Mouse (Mus musculus): ENCODE data around the gene Slc6a9. TPM values are rescaled to one million over a fixed set of nuclear protein-coding genes. Genes with fewer than 3 reads are reported as not detected.

The Slc6a9 gene
- total RNA-seq, 4 experiments from 2014 or later = 6.3 to 12.0 (median 8.8) TPM

- DNase-seq (ENCODE audit: low spot score in 2 of 2) = no peak
Observed at GRCm38 (mm10) chr4:117840821-117841220, 6.5 kb downstream of the Slc6a9 start.

DNA sequence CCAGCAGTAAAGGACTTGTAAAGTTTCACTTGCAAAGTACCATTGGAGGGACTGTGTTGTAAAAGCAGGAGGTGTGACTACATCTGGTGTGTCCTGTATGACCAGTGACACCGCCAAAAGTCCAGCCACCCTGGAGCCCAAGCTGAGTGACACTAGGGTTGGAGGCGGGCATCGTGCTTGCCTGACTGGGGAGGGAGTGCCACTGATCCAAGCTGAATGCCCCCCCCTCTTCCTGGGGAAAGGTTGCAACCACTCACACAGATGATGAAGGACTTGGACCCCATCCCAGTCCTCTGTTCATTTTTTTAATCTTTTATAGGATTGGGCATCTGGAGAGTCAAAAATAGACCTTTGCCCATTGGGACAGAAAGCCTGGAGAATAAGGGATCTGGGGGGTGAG lies 7.3 kb downstream of the Slc6a9 start:
- no peak for DNase-seq (ENCODE audit: low spot score in 2 of 2)

- DNase-seq (ENCODE audit: low spot score in 2 of 2) = no peak
Observed at GRCm38 (mm10) chr4:117843101-117843500, 8.8 kb downstream of the Slc6a9 start.

DNA sequence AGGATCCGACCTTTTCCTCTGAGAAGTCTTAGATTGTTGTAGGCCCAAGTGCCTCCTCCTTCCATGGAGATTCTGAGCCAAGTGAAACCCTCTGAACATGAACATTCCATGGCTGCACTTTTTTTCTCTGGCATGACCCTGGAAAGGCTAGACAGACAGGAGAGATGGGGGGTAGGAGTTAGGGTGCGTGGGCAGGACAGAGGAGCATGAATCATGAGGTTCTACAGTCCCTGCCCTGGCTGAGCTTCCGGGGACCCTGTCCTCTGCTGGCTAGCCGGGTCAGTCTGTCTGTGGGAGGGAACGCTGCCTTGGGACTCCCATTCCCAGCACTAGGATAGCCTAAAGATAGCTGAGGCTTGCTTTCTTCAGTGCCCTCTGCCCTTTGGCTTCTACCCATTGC lies 10.2 kb downstream of the Slc6a9 start:
- no peak for DNase-seq (ENCODE audit: low spot score in 2 of 2)

- DNase-seq (ENCODE audit: low spot score in 2 of 2) = no peak
Observed at GRCm38 (mm10) chr4:117845316-117845715, 11.0 kb downstream of the Slc6a9 start.

GRCm38 (mm10) chr4:117846261-117846660 lies 12.0 kb downstream of the Slc6a9 start:
- no peak for DNase-seq (ENCODE audit: low spot score in 2 of 2)

DNA sequence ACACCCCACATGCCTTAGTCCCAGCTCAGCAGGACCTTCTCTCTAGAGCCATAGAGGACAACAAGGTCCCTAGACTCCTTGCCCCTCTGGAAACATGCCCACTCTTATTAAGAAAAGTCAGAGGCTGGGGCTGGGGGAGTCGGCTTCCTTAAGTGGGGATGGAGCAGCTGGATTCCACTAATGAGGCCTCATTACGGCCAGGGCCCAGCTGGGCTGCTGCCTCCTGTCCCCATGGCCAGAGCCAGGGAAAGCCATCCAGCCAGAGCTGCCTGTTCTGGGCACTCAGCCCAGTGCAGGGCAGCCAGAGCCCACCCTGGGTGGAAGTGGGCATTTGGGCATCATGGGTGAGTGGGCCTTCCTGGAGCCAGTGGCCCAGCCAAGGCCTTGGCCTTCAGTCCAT lies 12.7 kb downstream of the Slc6a9 start:
- DNase-seq (ENCODE audit: low spot score in 2 of 2) = no peak

- DNase-seq (ENCODE audit: low spot score in 2 of 2) = no peak
Observed at GRCm38 (mm10) chr4:117849063-117849462, 14.8 kb downstream of the Slc6a9 start.

DNA sequence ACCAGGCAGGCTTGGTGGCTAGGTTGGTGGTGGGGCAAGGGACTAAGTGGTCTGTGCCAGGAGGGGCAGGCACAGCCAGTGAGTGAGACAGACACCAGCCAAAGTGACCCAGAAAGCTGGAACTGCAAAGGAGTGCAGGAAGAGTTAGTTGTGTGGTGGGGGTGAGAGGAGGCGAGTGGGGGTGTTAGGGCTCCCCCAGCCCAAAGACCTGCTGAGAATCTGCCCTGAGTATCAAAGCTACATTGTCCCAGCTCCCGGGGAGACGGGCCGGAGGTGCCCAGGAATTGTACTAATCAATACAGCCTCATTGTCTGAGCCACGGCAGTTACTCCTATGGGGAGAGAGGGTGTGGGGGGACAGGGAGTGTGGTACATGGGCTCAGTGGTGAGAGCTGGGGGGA lies 15.2 kb downstream of the Slc6a9 start:
- no peak for DNase-seq (ENCODE audit: low spot score in 2 of 2)

GRCm38 (mm10) chr4:117850176-117850575 lies 15.9 kb downstream of the Slc6a9 start:
- peak in 1 of 2 experiments; percentile 73 for DNase-seq (ENCODE audit: low spot score in 2 of 2)

- DNase-seq (ENCODE audit: low spot score in 2 of 2) = no peak
Observed at GRCm38 (mm10) chr4:117850871-117851270, 16.6 kb downstream of the Slc6a9 start.

DNA sequence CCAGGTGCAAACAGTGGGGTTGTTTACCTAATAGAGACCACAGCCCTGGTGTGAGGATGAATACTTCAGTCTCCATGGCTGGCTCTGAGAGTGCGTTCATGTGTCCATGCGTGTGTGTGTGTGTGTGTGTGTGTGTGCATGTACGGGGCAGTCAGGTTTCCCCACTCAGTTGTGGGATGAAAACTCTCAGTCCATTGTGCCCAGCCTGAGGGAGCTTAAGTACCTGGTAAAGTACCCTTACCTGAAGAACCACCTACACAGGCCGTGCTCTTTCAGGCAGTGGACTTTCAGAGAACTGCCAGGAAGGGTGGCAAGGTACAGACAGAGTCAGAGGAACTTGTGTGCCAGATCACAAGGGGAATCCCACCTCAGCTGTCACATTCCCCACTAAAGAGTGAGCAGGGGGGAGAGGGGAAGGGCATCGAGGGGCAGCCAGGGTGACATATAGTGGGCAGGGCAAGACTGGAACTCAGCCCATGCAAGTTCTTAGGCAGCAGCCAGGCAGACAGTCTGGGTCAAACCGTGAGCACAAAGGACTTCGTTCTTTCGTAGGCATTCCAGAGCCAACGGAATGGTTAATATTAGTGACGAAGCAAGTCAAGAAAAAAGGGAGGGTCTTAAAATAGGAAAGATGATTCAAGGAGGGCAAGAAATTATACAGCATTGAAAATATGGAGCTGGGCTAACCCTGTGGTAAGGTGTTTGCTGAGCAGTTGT lies 18.0 kb downstream of the Slc6a9 start:
- no peak for DNase-seq (ENCODE audit: low spot score in 2 of 2)

DNA sequence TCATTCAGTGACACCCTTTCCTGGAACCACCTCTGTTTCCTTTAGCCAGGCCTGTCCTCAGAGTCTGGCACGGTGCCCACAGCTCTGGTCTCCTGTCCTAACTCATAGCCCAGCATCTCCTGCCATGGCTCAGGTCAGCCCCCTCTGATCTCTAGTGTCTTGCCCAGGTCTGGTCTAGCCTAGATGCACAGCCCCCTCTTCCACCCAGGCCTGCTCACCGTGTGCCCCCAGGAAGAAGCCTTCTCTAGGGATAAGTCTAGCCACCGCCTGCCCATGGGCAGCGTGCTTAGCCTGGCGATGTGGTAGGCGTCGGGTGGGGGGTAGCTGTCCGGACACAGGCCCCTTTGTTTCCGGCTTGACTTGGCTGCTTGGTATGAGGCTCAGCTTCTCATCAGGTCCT lies 20.8 kb downstream of the Slc6a9 start:
- DNase-seq (ENCODE audit: low spot score in 2 of 2) = no peak

- peak; percentile 40 to 68 for DNase-seq (ENCODE audit: low spot score in 2 of 2)
Observed at GRCm38 (mm10) chr4:117858794-117859193, 24.5 kb downstream of the Slc6a9 start.

GRCm38 (mm10) chr4:117860570-117860969 lies 26.3 kb downstream of the Slc6a9 start:
- DNase-seq (ENCODE audit: low spot score in 2 of 2) = no peak

DNA sequence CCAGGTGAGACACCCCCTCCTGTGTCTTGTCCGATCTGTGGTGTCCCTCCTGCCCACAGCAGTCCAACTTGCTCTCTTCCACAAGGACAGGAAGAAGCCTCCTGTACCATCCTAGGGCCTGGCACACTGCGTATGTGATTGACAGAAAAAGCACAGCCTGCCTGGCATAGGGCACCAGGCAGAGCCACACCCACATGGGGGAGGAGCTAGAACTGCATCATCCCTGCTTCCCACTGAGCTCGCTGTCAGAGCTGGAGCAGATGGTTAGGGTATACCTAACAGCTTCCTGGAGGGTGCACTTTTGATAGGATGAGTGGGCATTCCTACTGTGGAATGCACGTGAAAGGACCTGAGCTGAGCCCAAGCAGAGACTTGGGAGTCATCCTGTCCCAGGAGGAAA lies 28.5 kb downstream of the Slc6a9 start:
- DNase-seq (ENCODE audit: low spot score in 2 of 2) = no peak

GRCm38 (mm10) chr4:117866083-117866482 lies 31.8 kb downstream of the Slc6a9 start:
- peak; percentile 71 to 86 for DNase-seq (ENCODE audit: low spot score in 2 of 2)

GRCm38 (mm10) chr4:117867000-117867399 lies 32.7 kb downstream of the Slc6a9 start:
- DNase-seq (ENCODE audit: low spot score in 2 of 2) = no peak

- no peak for DNase-seq (ENCODE audit: low spot score in 2 of 2)
Observed at GRCm38 (mm10) chr4:117867823-117868222, 33.5 kb downstream of the Slc6a9 start.

DNA sequence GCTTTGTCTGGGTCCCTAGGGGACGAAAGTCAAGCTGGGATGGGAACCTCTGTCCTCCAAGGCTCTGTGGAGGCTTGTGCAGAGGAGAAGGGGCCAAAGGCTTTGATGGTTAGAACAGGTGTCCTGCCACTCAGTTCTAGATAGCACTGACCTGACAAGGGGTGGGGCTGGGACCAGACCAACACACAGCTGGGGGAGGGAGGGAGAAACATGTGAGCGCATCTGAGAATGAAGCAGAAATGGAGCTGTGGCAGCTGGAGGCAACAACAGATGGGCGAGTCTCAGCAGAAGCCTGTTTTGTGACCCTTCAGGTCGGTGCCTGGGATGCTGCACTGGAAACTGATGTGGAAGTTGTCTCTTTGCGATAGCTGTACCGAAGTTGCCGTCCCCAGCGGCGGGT lies 35.0 kb downstream of the Slc6a9 start:
- DNase-seq (ENCODE audit: low spot score in 2 of 2) = no peak

GRCm38 (mm10) chr4:117870437-117870836 lies 36.1 kb downstream of the Slc6a9 start:
- DNase-seq (ENCODE audit: low spot score in 2 of 2) = no peak

GRCm38 (mm10) chr4:117871787-117872186 lies 37.5 kb downstream of the Slc6a9 start:
- DNase-seq (ENCODE audit: low spot score in 2 of 2) = no peak

- DNase-seq (ENCODE audit: low spot score in 2 of 2) = no peak
Observed at GRCm38 (mm10) chr4:117872471-117872886, 38.2 kb downstream of the Slc6a9 start, which contains the start of gene Ccdc24. TSS of gene Ccdc24 (minus strand) at chr4:117872557.

DNA sequence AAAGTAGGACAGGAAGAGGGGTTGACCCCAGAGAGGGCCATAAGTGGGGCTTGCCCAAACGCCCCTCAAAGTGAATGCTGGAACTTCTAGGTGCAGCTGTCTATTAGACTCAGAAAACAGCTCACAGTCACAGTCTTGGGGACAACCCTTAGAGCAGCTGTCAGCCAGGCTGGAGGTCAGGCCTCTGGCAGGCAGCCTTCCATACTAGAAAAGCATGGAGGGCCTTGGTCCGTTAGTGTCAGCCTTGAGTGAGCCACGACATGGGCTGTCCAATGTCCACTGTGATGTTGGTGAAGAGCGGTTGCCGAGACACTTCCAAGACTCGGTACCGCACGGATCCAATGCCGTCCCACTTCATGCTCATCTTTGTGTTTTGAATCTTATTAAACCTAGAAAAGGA lies 39.3 kb downstream of the Slc6a9 start:
- DNase-seq (ENCODE audit: low spot score in 2 of 2) = no peak
